Mouse (Mus musculus): ENCODE measurements around the gene Ccdc71.
A peak's percentile ranks its signal among the peaks of the same experiment; 100 is the strongest.

Gene Ccdc71

GRCm38 (mm10) chr9:108489702-108490558, 29.6 kb downstream of the Ccdc71 start:
- DNase-seq (ENCODE audit: low read depth, low spot score) = no peak

GRCm38 (mm10) chr9:108490559-108491285, 30.4 kb downstream of the Ccdc71 start, which contains the start of gene Usp19:
Usp19 (plus strand) TSS chr9:108490602.
- DNase-seq (ENCODE audit: low read depth, low spot score) = peak; percentile 82

- DNase-seq (ENCODE audit: low read depth, low spot score) = no peak
Measured at GRCm38 (mm10) chr9:108491286-108491580, 30.9 kb downstream of the Ccdc71 start.

- no peak for DNase-seq (ENCODE audit: low read depth, low spot score)
Measured at GRCm38 (mm10) chr9:108492043-108492750, 31.9 kb downstream of the Ccdc71 start.

GRCm38 (mm10) chr9:108493246-108493645, 32.9 kb downstream of the Ccdc71 start:
- DNase-seq (ENCODE audit: low read depth, low spot score) = no peak

GRCm38 (mm10) chr9:108494146-108494825, 34.0 kb downstream of the Ccdc71 start:
- no peak for DNase-seq (ENCODE audit: low read depth, low spot score)

- no peak for DNase-seq (ENCODE audit: low read depth, low spot score)
Measured at GRCm38 (mm10) chr9:108494905-108495304, 34.6 kb downstream of the Ccdc71 start.

- DNase-seq (ENCODE audit: low read depth, low spot score) = no peak
Measured at GRCm38 (mm10) chr9:108499231-108499630, 38.9 kb downstream of the Ccdc71 start.

- no peak for DNase-seq (ENCODE audit: low read depth, low spot score)
Measured at GRCm38 (mm10) chr9:108499943-108500342, 39.6 kb downstream of the Ccdc71 start.

GRCm38 (mm10) chr9:108506901-108507300, 46.6 kb downstream of the Ccdc71 start:
- no peak for DNase-seq (ENCODE audit: low read depth, low spot score)

GRCm38 (mm10) chr9:108507619-108508434, 47.5 kb downstream of the Ccdc71 start, which contains the start of gene Qars:
Qars (plus strand) TSS chr9:108507706.
- peak; percentile 94 for DNase-seq (ENCODE audit: low read depth, low spot score)

- no peak for DNase-seq (ENCODE audit: low read depth, low spot score)
Measured at GRCm38 (mm10) chr9:108508776-108509175, 48.4 kb downstream of the Ccdc71 start.

Measured in c-Kit-negative CD71-positive TER-119-positive erythroid progenitor cells, embryonic 14.5 days (primary cell).